20 mouse cellular contexts compared by ENCODE assay signal in genomic region chr10:86338121-86338715, GRCm38 (mm10). TPM values are rescaled to one million over a fixed set of nuclear protein-coding genes. Genes with fewer than 3 reads are reported as not detected.
A peak's percentile ranks its signal among the peaks of the same experiment; 100 is the strongest.
DNase-seq lines count a peak whose midpoint lies in the region; ATAC-seq lines count a peak whose summit lies in the region.
"Had no signal": no experiment of that assay in that cellular context is flagged by ENCODE, and none has a peak within 500 bp of the region (broad histone marks: within the 10 kb centered on the region; RNA-seq: fewer than 3 reads in every experiment).

No protein-coding gene starts in this region.

- H3K9me3 ChIP-seq in heart, embryonic 15.5 days (replicated peaks), result no peaks in the 10 kb centered on the region
- no peaks in the 10 kb centered on the region for H3K9me3 ChIP-seq in lung, embryonic 16.5 days (ENCODE audit: control insufficient read depth, low read length)
- H3K9me3 ChIP-seq: embryonic facial prominence, embryonic 13.5 days; heart, embryonic 13.5 days; limb, embryonic 15.5 days; liver, embryonic 15.5 days; midbrain, embryonic 15.5 days had no signal

- no peaks in the 10 kb centered on the region for H3K36me3 ChIP-seq in heart, embryonic 15.5 days
- H3K36me3 ChIP-seq in lung, embryonic 16.5 days (ENCODE audit: control insufficient read depth, insufficient read depth, low read length), result no peaks in the 10 kb centered on the region
- H3K36me3 ChIP-seq: embryonic facial prominence, embryonic 13.5 days; limb, embryonic 15.5 days; liver, embryonic 15.5 days; midbrain, embryonic 15.5 days had no signal

- peak overlapping the region; percentile 89; the same call in 1 of the 2 replicates for H3K27ac ChIP-seq in heart, embryonic 15.5 days
- peak overlapping the region; percentile 82 for H3K27ac ChIP-seq in lung, embryonic 16.5 days (ENCODE audit: low read length)
- H3K27ac ChIP-seq: embryonic facial prominence, embryonic 13.5 days; liver, embryonic 15.5 days; midbrain, embryonic 15.5 days had no signal

- intact Hi-C loops in heart, postnatal 25 days (cut with DNase I), result loop anchor here (10.0 kb wide), 1 partner anchor 367 kb away; the partner anchor contains the start of genes Hsp90b1 and Ttc41

- no peak overlapping the region for H3K4me3 ChIP-seq in heart, embryonic 15.5 days
- no peak overlapping the region for H3K4me3 ChIP-seq in lung, embryonic 16.5 days (ENCODE audit: low read length)
- H3K4me3 ChIP-seq: embryonic facial prominence, embryonic 13.5 days; heart, embryonic 13.5 days; limb, embryonic 15.5 days; liver, embryonic 15.5 days; midbrain, embryonic 15.5 days; myocyte had no signal

- H3K4me2 ChIP-seq in heart, embryonic 15.5 days, result no peak overlapping the region
- no peak overlapping the region for H3K4me2 ChIP-seq in lung, embryonic 16.5 days (ENCODE audit: low read depth, low read length)
- H3K4me2 ChIP-seq: embryonic facial prominence, embryonic 13.5 days; heart, embryonic 13.5 days; limb, embryonic 15.5 days; liver, embryonic 15.5 days; midbrain, embryonic 15.5 days had no signal

- peaks cover 94% of the 10 kb centered on the region for H3K4me1 ChIP-seq in heart, embryonic 15.5 days (replicated peaks)
- H3K4me1 ChIP-seq in lung, embryonic 16.5 days (replicated peaks; ENCODE audit: control insufficient read depth, insufficient read depth, low read length), result peaks cover 72% of the 10 kb centered on the region

- H3K27me3 ChIP-seq in heart, embryonic 15.5 days, result no peaks in the 10 kb centered on the region
- no peaks in the 10 kb centered on the region for H3K27me3 ChIP-seq in lung, embryonic 16.5 days (ENCODE audit: control insufficient read depth, insufficient read depth, low read depth, low read length)
- H3K27me3 ChIP-seq: embryonic facial prominence, embryonic 13.5 days; heart, embryonic 13.5 days; limb, embryonic 15.5 days; liver, embryonic 15.5 days; midbrain, embryonic 15.5 days had no signal

- WGBS in heart, embryonic 15.5 days, result 71% methylated on average over 4 of the region's 4 CpGs
- 44% methylated on average over 4 of the region's 4 CpGs for WGBS in lung, embryonic 16.5 days

- H3K9ac ChIP-seq in heart, embryonic 15.5 days, result no peak overlapping the region
- H3K9ac ChIP-seq in lung, embryonic 16.5 days (ENCODE audit: low read length), result no peak overlapping the region
- H3K9ac ChIP-seq: embryonic facial prominence, embryonic 13.5 days; heart, embryonic 13.5 days; limb, embryonic 15.5 days; liver, embryonic 15.5 days; midbrain, embryonic 15.5 days had no signal

- no peak for DNase-seq in heart, postnatal 25 days (ENCODE audit: low spot score)
- DNase-seq in lung, adult 18-20 months, result no peak
- DNase-seq in WW6 (ENCODE audit: low read depth, low spot score), result peak; percentile 5
- no peak for DNase-seq in embryo, embryonic 11 days
- no peak for DNase-seq in left cerebral cortex, adult 11 months (ENCODE audit: low spot score)
- DNase-seq: adrenal gland, adult 8-10 months; cerebellum, adult 11 months; cerebellum, postnatal 10 days; layer of hippocampus, postnatal 36 days; lung, postnatal 36 days; right cerebral cortex, postnatal 25 days had no signal

- no peak for ATAC-seq in heart, embryonic 15.5 days (replicated peaks; ENCODE audit: insufficient number of reproducible peaks, insufficient read depth, low FRiP score, low read depth)
- ATAC-seq in lung, embryonic 16.5 days (ENCODE audit: low read depth), result no peak
- ATAC-seq: forebrain, embryonic 16.5 days; midbrain, embryonic 15.5 days had no signal

RNA-seq across cellular contexts. Expression of gene Timp3, which starts 38.0 kb away (rescaled TPM):
- 78.8 and 81.2 TPM in 2 replicates for polyA plus RNA-seq in heart, embryonic 15.5 days (2015; fragmentation: Nextera tagmentation; extraction: Ambion mirVana)
- total RNA-seq in heart, postnatal 25 days (2021), result 100 to 1,000 TPM; 135 to 205 TPM
- 90.5 and 107 TPM in 2 replicates for polyA plus RNA-seq in lung, embryonic 16.5 days (2015; fragmentation: Nextera tagmentation; extraction: Ambion mirVana)
